Comparison of ENCODE assay signal across 8 mouse cellular contexts in genomic region chr15:98662567-98663545, GRCm38 (mm10). TPM values are rescaled to one million over a fixed set of nuclear protein-coding genes. Genes with fewer than 3 reads are reported as not detected.
DNase-seq lines count a peak whose midpoint lies in the region; ATAC-seq lines count a peak whose summit lies in the region.

Gene Ddx23 (minus strand): TSS chr15:98662894.

- peak within 1 kb of the TSS; percentile 68 to 89 for H3K4me3 ChIP-seq in heart, embryonic 14.5 days (ENCODE audit: control insufficient read depth in 1 of 2, insufficient read depth in 1 of 2, low read depth in 1 of 2, low read length in 2 of 2)
- peak within 1 kb of the TSS; percentile 77 for H3K4me3 ChIP-seq in liver, embryonic 13.5 days (replicated peaks)
- H3K4me3 ChIP-seq in stomach, embryonic 16.5 days (replicated peaks; ENCODE audit: low read length), result peak within 1 kb of the TSS; percentile 76

- peaks cover 21% of the 10 kb centered on the region for H3K36me3 ChIP-seq in heart, embryonic 14.5 days (ENCODE audit: control insufficient read depth, insufficient read depth, low read length)
- H3K36me3 ChIP-seq in liver, embryonic 13.5 days, result peaks cover 27% of the 10 kb centered on the region
- peaks cover 5% of the 10 kb centered on the region for H3K36me3 ChIP-seq in stomach, embryonic 16.5 days (ENCODE audit: control insufficient read depth, insufficient read depth, low read length)

- H3K4me1 ChIP-seq in heart, embryonic 14.5 days (ENCODE audit: control insufficient read depth in 2 of 2, insufficient read depth in 2 of 2, low read length in 2 of 2), result peaks cover 0 to 15% of the 10 kb centered on the region in 2 experiments; a peak in 2 of 4 replicates
- H3K4me1 ChIP-seq in liver, embryonic 13.5 days (replicated peaks), result peaks cover 22% of the 10 kb centered on the region
- H3K4me1 ChIP-seq in stomach, embryonic 16.5 days (ENCODE audit: control insufficient read depth, insufficient read depth, low read length), result no peaks in the 10 kb centered on the region

- H3K27ac ChIP-seq in heart, embryonic 14.5 days (replicated peaks in 1 of 2; ENCODE audit: control insufficient read depth in 1 of 2, insufficient read depth in 1 of 2, low read depth in 2 of 2, low read length in 2 of 2), result peak within 1 kb of the TSS; percentile 78 to 90
- H3K27ac ChIP-seq in liver, embryonic 13.5 days, result peak within 1 kb of the TSS; percentile 88
- H3K27ac ChIP-seq in stomach, embryonic 16.5 days (ENCODE audit: low read length), result peak within 1 kb of the TSS; percentile 90

- peak within 1 kb of the TSS; percentile 95 for H3K9ac ChIP-seq in heart, embryonic 14.5 days (ENCODE audit: low read length)
- H3K9ac ChIP-seq in liver, embryonic 13.5 days, result peak within 1 kb of the TSS; percentile 89
- peak within 1 kb of the TSS; percentile 94 for H3K9ac ChIP-seq in stomach, embryonic 16.5 days (ENCODE audit: low read length)

- peak; percentile 92 for DNase-seq in c-Kit-negative CD71-positive TER-119-positive erythroid progenitor cells, embryonic 14.5 days (ENCODE audit: low read depth, low spot score)
- DNase-seq in fibroblast of lung, adult 2 months (ENCODE audit: low read depth), result peak; percentile 95
- DNase-seq in kidney, postnatal 14 days, result peak; percentile 98
- DNase-seq in liver, embryonic 13.5 days, result peak; percentile 94
- DNase-seq in neural tube, embryonic 10.5 days (ENCODE audit: extremely low spot score, low spot score), result peak; percentile 93

- peak within 1 kb of the TSS; percentile 90 for H3K4me2 ChIP-seq in heart, embryonic 14.5 days (ENCODE audit: low read length)
- H3K4me2 ChIP-seq in liver, embryonic 13.5 days, result peak within 1 kb of the TSS; percentile 83
- H3K4me2 ChIP-seq in stomach, embryonic 16.5 days (ENCODE audit: low read depth, low read length), result peak within 1 kb of the TSS; percentile 68

- no peaks in the 10 kb centered on the region for H3K9me3 ChIP-seq in heart, embryonic 14.5 days (ENCODE audit: control insufficient read depth, low read length)
- no peaks in the 10 kb centered on the region for H3K9me3 ChIP-seq in liver, embryonic 13.5 days (replicated peaks)
- H3K9me3 ChIP-seq in stomach, embryonic 16.5 days (replicated peaks; ENCODE audit: control insufficient read depth, low read length), result no peaks in the 10 kb centered on the region

- peak; percentile 95 for ATAC-seq in CD4-positive, CD25-positive, alpha-beta regulatory T cell, adult 4 months
- ATAC-seq in heart, embryonic 14.5 days (ENCODE audit: insufficient number of reproducible peaks, insufficient read depth, low FRiP score, low read depth), result peak; percentile 95
- peak; percentile 96 for ATAC-seq in liver, embryonic 13.5 days (ENCODE audit: low read depth)
- peak; percentile 97 for ATAC-seq in stomach, embryonic 16.5 days (ENCODE audit: insufficient read depth, low FRiP score)

- no peaks in the 10 kb centered on the region for H3K27me3 ChIP-seq in heart, embryonic 14.5 days (ENCODE audit: control insufficient read depth, insufficient read depth, low read length)
- no peaks in the 10 kb centered on the region for H3K27me3 ChIP-seq in liver, embryonic 13.5 days
- no peaks in the 10 kb centered on the region for H3K27me3 ChIP-seq in stomach, embryonic 16.5 days (ENCODE audit: control insufficient read depth, insufficient read depth, low read length)

- 4% methylated on average over 47 of the region's 48 CpGs for WGBS in heart, embryonic 14.5 days
- WGBS in liver, embryonic 13.5 days (ENCODE audit: insufficient replicate concordance), result 3% methylated on average over 48 of the region's 48 CpGs
- 3% methylated on average over 47 of the region's 48 CpGs for WGBS in stomach, embryonic 16.5 days

RNA-seq across cellular contexts. Expression of gene Ddx23, which starts in this region (rescaled TPM):
- polyA plus RNA-seq in CD4-positive, CD25-positive, alpha-beta regulatory T cell, adult 4 months (2017; shearing (Covaris generic)), result 10 to 100 TPM; 29.4 to 29.8 TPM
- polyA plus RNA-seq in heart, embryonic 14.5 days (2014; fragmentation: Nextera tagmentation; extraction: Ambion mirVana), result 16.9 and 18.2 TPM in 2 replicates
- 14.7 and 15.5 TPM in 2 replicates for polyA plus RNA-seq in liver, embryonic 13.5 days (2015; fragmentation: Nextera tagmentation; extraction: Ambion mirVana)
- polyA plus RNA-seq in stomach, embryonic 16.5 days (2015; fragmentation: Nextera tagmentation; extraction: Ambion mirVana), result 17.0 and 18.6 TPM in 2 replicates

Comparison
In these comparisons a context has a peak if more than half of its experiments do, and no peak if none do; other contexts are left out.
1. Peak in every context shown above with its lines: DNase-seq, ATAC-seq, H3K4me3 ChIP-seq and H3K27ac ChIP-seq.